Mouse (Mus musculus) right cerebral cortex, adult 2 months (tissue): ENCODE results near the gene Gm2244.
"Not testable (repeated sequence)": the region's sequence is repeated elsewhere in the genome, so short reads cannot be mapped to it uniquely, and the experiment has no call there.

Source experiments
- DNase-seq, 2 experiments: peaks; one replicate each; pipeline ENCODE4 v3.0.0; 2021 to 2022; ENCODE audit warnings: low spot score in 2 of 2

Gm2244 gene

DNA sequence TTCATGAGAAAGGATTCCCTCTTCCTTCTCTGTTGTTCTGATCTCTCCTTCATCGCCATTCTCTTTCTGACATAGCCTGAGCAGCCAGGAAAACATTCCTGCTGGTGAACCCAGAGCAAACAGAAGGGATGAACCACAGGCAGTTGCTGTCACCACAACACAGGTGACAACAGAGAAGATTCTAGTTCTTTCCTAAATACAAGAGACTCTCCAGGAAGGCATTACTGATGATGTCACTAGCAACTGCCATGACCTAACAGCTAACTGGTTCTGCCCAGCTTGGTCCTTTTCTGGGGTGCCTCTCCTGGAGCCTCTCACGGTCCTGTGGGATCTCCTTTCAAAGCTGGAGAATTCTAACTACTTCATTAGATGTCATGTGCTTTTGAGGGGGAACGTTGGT is at the start of gene Gm2244:
Gene Gm2244 (minus strand): TSS at position 101 of the 400 bp plus-strand sequence.
- DNase-seq, result not testable (repeated sequence)

DNA sequence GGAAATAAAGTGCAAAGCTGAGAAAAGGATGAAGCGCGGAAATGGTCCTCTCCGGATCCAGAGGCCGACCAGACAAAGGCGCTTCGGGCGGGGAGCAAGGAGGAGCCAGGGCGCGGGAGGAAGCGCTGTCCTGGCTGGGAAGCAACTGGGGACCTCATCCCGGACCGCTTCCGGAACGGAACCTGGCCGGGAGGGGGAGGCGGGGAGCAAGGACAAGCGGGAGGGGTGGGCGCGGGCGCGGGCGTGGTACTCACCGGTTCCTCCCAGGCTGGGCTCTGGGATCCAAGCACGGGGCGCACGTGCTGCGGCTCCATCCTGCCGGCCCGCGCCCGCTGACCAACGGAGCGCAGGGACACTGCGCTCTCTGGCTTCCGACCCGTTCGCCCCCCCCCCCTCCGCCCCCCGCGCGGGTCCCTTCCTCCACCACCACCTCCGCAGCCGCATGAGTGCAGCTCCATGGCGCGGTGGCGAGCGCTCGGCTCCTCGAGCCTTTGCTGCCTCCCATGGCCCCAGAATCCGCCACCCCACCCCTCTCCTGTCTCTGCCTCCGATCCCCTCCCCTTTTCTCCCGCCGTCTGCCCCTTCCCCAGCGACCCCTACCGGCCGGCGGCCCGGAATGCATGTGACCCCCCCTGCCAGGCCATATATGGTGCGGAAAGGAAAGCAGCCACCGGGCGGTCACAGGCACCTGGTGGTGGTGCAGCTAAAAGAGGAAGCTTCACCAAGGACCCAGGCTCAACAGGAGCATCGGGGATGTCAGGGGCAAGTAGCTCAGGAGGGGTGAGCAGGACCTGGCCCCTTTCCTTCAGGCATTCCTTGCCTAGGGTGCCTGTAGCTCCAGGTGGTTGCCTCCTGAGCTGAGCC is 35.3 kb upstream of the Gm2244 start, which contains the start of gene Gm2237:
Gene Gm2237 (minus strand): TSS at position 332 of the 864 bp plus-strand sequence.
- peak in 1 of 2 experiments; percentile 5 for DNase-seq
